Mouse (Mus musculus): ENCODE results near the gene Hic1. TPM values are rescaled to one million over a fixed set of nuclear protein-coding genes. Genes with fewer than 3 reads are reported as not detected.

Hic1 gene
- polyA plus RNA-seq, 1 experiment from 2014 or later: 3.6 TPM

GRCm38 (mm10) chr11:75131300-75131699 lies 38.0 kb downstream of the Hic1 start:
- 82% methylated on average over 4 of the region's 4 CpGs for WGBS
- Histone ChIP-seq H3K9ac (replicated peaks; ENCODE audit: low read length) (no peak overlapping the region), H3K9me3 (replicated peaks; ENCODE audit: control insufficient read depth, low read length) (no peaks in the 10 kb centered on the region), H3K4me3 (ENCODE audit: low read depth, low read length) (no peak overlapping the region), H3K4me1 (ENCODE audit: control insufficient read depth, insufficient read depth, low read length) (no peaks in the 10 kb centered on the region; the same call in 1 of the 2 replicates), H3K27me3 (ENCODE audit: control insufficient read depth, insufficient read depth, low read length) (no peaks in the 10 kb centered on the region), H3K27ac (replicated peaks; ENCODE audit: low read depth, low read length) (no peak overlapping the region), H3K4me2 (ENCODE audit: low read depth, low read length) (no peak overlapping the region), H3K36me3 (replicated peaks; ENCODE audit: control insufficient read depth, insufficient read depth, low read depth, low read length) (no peaks in the 10 kb centered on the region)
- DNase-seq (ENCODE audit: low spot score): no peak
- no peak for ATAC-seq (replicated peaks; ENCODE audit: insufficient number of reproducible peaks, low FRiP score, low TSS enrichment, low read depth)

DNA sequence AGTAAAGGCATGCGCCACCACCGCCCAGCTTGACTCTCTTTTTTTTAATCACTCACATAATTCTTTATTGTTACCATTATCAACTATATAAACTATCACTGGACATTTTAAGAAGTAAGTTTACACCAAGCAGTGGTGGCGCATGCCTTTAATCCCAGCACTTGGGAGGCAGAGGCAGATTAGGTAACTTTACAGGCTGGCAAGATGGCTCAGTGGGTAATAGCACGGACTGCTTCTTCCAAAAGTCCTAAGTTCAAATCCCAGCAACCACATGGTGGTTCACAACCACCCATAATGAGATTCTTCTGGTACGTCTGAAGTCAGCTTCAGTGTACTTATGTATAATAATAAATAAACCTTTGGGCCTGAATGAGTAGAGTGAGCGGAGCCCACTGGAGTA lies 39.8 kb downstream of the Hic1 start:
- H3K4me2 ChIP-seq (ENCODE audit: low read depth, low read length): no peak overlapping the region
- DNase-seq (ENCODE audit: low spot score): no peak
- no peak overlapping the region for H3K4me3 ChIP-seq (ENCODE audit: low read depth, low read length)
- H3K9ac ChIP-seq (replicated peaks; ENCODE audit: low read length): no peak overlapping the region
- H3K9me3 ChIP-seq (replicated peaks; ENCODE audit: control insufficient read depth, low read length): no peaks in the 10 kb centered on the region
- no peaks in the 10 kb centered on the region for H3K36me3 ChIP-seq (replicated peaks; ENCODE audit: control insufficient read depth, insufficient read depth, low read depth, low read length)
- ATAC-seq (replicated peaks; ENCODE audit: insufficient number of reproducible peaks, low FRiP score, low TSS enrichment, low read depth): no peak
- no peaks in the 10 kb centered on the region for H3K27me3 ChIP-seq (ENCODE audit: control insufficient read depth, insufficient read depth, low read length)
- 96% methylated on average over 6 of the region's 6 CpGs for WGBS
- H3K27ac ChIP-seq (replicated peaks; ENCODE audit: low read depth, low read length): no peak overlapping the region
- no peaks in the 10 kb centered on the region; the same call in 1 of the 2 replicates for H3K4me1 ChIP-seq (ENCODE audit: control insufficient read depth, insufficient read depth, low read length)

- H3K36me3 ChIP-seq (replicated peaks; ENCODE audit: control insufficient read depth, insufficient read depth, low read depth, low read length): no peaks in the 10 kb centered on the region
- H3K4me2 ChIP-seq (ENCODE audit: low read depth, low read length): no peak overlapping the region
- H3K27ac ChIP-seq (replicated peaks; ENCODE audit: low read depth, low read length): no peak overlapping the region
- DNase-seq (ENCODE audit: low spot score): no peak
- H3K9me3 ChIP-seq (replicated peaks; ENCODE audit: control insufficient read depth, low read length): no peaks in the 10 kb centered on the region
- WGBS: 88% methylated on average over 3 of the region's 3 CpGs
- no peaks in the 10 kb centered on the region for H3K4me1 ChIP-seq (ENCODE audit: control insufficient read depth, insufficient read depth, low read length)
- H3K27me3 ChIP-seq (ENCODE audit: control insufficient read depth, insufficient read depth, low read length): no peaks in the 10 kb centered on the region
- H3K9ac ChIP-seq (replicated peaks; ENCODE audit: low read length): no peak overlapping the region
- no peak overlapping the region for H3K4me3 ChIP-seq (ENCODE audit: low read depth, low read length)
- ATAC-seq (replicated peaks; ENCODE audit: insufficient number of reproducible peaks, low FRiP score, low TSS enrichment, low read depth): no peak
These were observed 42.9 kb downstream of the Hic1 start for GRCm38 (mm10) chr11:75126384-75126783.

DNA sequence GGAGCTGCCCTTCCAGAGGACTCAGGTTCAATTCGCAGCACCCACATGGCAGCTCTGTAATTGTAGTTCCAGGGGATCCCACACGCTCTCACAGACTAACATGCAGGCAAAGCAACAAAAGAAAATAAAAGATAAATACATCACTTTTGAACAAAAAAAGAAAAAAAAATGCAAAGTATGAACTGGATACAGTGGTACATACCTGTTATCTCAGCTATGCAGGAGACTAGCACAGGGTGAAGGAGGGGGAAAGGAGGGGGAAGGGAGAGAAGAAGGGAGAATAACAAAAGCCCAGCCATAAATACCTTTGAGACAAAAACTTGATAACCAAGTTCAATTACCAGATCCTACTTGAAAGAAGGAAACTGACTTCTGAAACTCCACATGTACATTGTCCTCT lies 44.9 kb downstream of the Hic1 start:
- WGBS: 93% methylated on average over 2 of the region's 2 CpGs
- H3K36me3 ChIP-seq (replicated peaks; ENCODE audit: control insufficient read depth, insufficient read depth, low read depth, low read length): no peaks in the 10 kb centered on the region
- no peak for ATAC-seq (replicated peaks; ENCODE audit: insufficient number of reproducible peaks, low FRiP score, low TSS enrichment, low read depth)
- no peak overlapping the region for H3K4me3 ChIP-seq (ENCODE audit: low read depth, low read length)
- no peak overlapping the region for H3K27ac ChIP-seq (replicated peaks; ENCODE audit: low read depth, low read length)
- DNase-seq (ENCODE audit: low spot score): no peak
- H3K4me1 ChIP-seq (ENCODE audit: control insufficient read depth, insufficient read depth, low read length): no peaks in the 10 kb centered on the region
- no peak overlapping the region for H3K4me2 ChIP-seq (ENCODE audit: low read depth, low read length)
- H3K9ac ChIP-seq (replicated peaks; ENCODE audit: low read length): no peak overlapping the region
- H3K27me3 ChIP-seq (ENCODE audit: control insufficient read depth, insufficient read depth, low read length): no peaks in the 10 kb centered on the region
- H3K9me3 ChIP-seq (replicated peaks; ENCODE audit: control insufficient read depth, low read length): no peaks in the 10 kb centered on the region

DNA sequence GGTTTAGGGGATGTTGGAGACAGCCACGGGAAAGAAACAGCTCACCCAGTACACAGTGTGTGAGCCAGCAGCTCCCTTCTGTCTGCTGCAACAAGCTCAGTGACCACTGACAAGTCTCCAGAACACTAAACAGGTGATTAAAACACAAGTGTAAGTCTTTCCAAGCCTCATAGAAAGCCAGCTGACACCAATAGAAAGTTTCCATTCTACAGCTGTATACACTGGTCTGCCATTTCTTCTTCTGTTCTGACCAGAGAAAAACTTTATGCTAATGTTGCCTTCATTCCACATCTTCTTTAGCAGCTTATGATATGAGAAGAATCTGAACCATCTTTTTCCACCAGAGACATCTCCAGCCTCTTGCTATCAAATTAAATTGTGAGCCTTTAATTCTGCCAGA lies 48.0 kb downstream of the Hic1 start:
- no peaks in the 10 kb centered on the region for H3K4me1 ChIP-seq (ENCODE audit: control insufficient read depth, insufficient read depth, low read length)
- ATAC-seq (replicated peaks; ENCODE audit: insufficient number of reproducible peaks, low FRiP score, low TSS enrichment, low read depth) (no peak), DNase-seq (ENCODE audit: low spot score) (no peak)
- H3K9ac ChIP-seq (replicated peaks; ENCODE audit: low read length): no peak overlapping the region
- H3K4me3 ChIP-seq (ENCODE audit: low read depth, low read length): no peak overlapping the region
- no peaks in the 10 kb centered on the region for H3K27me3 ChIP-seq (ENCODE audit: control insufficient read depth, insufficient read depth, low read length)
- H3K36me3 ChIP-seq (replicated peaks; ENCODE audit: control insufficient read depth, insufficient read depth, low read depth, low read length): no peaks in the 10 kb centered on the region
- WGBS: 78% methylated on average over 1 of the region's 1 CpGs
- H3K9me3 ChIP-seq (replicated peaks; ENCODE audit: control insufficient read depth, low read length): no peaks in the 10 kb centered on the region
- no peak overlapping the region for H3K27ac ChIP-seq (replicated peaks; ENCODE audit: low read depth, low read length)
- H3K4me2 ChIP-seq (ENCODE audit: low read depth, low read length): no peak overlapping the region

GRCm38 (mm10) chr11:75119841-75120240 lies 49.5 kb downstream of the Hic1 start:
- Histone ChIP-seq H3K4me1 (ENCODE audit: control insufficient read depth, insufficient read depth, low read length) (no peaks in the 10 kb centered on the region), H3K4me2 (ENCODE audit: low read depth, low read length) (no peak overlapping the region), H3K36me3 (replicated peaks; ENCODE audit: control insufficient read depth, insufficient read depth, low read depth, low read length) (no peaks in the 10 kb centered on the region), H3K4me3 (ENCODE audit: low read depth, low read length) (no peak overlapping the region), H3K9ac (replicated peaks; ENCODE audit: low read length) (no peak overlapping the region), H3K27ac (replicated peaks; ENCODE audit: low read depth, low read length) (no peak overlapping the region), H3K9me3 (replicated peaks; ENCODE audit: control insufficient read depth, low read length) (no peaks in the 10 kb centered on the region), H3K27me3 (ENCODE audit: control insufficient read depth, insufficient read depth, low read length) (no peaks in the 10 kb centered on the region)
- ATAC-seq (replicated peaks; ENCODE audit: insufficient number of reproducible peaks, low FRiP score, low TSS enrichment, low read depth) (no peak), DNase-seq (ENCODE audit: low spot score) (no peak)
- WGBS: 78% methylated on average over 3 of the region's 3 CpGs

- H3K36me3 ChIP-seq (replicated peaks; ENCODE audit: control insufficient read depth, insufficient read depth, low read depth, low read length): no peaks in the 10 kb centered on the region
- WGBS: 88% methylated on average over 2 of the region's 2 CpGs
- H3K4me1 ChIP-seq (ENCODE audit: control insufficient read depth, insufficient read depth, low read length): no peaks in the 10 kb centered on the region
- no peaks in the 10 kb centered on the region for H3K9me3 ChIP-seq (replicated peaks; ENCODE audit: control insufficient read depth, low read length)
- no peak overlapping the region for H3K4me3 ChIP-seq (ENCODE audit: low read depth, low read length)
- H3K9ac ChIP-seq (replicated peaks; ENCODE audit: low read length): no peak overlapping the region
- no peak overlapping the region for H3K4me2 ChIP-seq (ENCODE audit: low read depth, low read length)
- H3K27me3 ChIP-seq (ENCODE audit: control insufficient read depth, insufficient read depth, low read length): no peaks in the 10 kb centered on the region
- ATAC-seq (replicated peaks; ENCODE audit: insufficient number of reproducible peaks, low FRiP score, low TSS enrichment, low read depth) (no peak), DNase-seq (ENCODE audit: low spot score) (no peak)
- H3K27ac ChIP-seq (replicated peaks; ENCODE audit: low read depth, low read length): no peak overlapping the region
These were observed 50.0 kb downstream of the Hic1 start for GRCm38 (mm10) chr11:75119298-75119697.

DNA sequence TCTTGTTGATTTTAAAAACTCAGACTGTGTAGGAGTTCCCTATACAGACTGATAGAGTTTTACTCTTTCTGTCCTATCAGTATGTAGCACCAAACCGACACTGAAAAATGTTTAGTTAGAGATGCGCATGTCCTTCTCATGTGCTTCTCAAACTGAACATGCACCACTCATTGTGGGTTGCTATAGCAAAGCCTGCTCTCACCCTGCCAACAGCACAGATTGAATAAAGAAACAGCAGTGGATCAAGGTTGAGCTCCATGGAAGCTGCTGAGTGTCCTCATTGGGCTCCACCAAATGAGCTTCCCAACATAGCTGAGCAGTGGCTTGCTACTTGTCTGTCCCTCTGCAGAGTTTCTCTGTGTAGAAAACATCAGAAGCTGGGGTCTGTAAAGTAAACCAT lies 51.2 kb downstream of the Hic1 start:
- no peak overlapping the region for H3K27ac ChIP-seq (replicated peaks; ENCODE audit: low read depth, low read length)
- no peaks in the 10 kb centered on the region for H3K4me1 ChIP-seq (ENCODE audit: control insufficient read depth, insufficient read depth, low read length)
- H3K9me3 ChIP-seq (replicated peaks; ENCODE audit: control insufficient read depth, low read length): no peaks in the 10 kb centered on the region
- ATAC-seq (replicated peaks; ENCODE audit: insufficient number of reproducible peaks, low FRiP score, low TSS enrichment, low read depth) (no peak), DNase-seq (ENCODE audit: low spot score) (no peak)
- no peak overlapping the region for H3K4me3 ChIP-seq (ENCODE audit: low read depth, low read length)
- H3K27me3 ChIP-seq (ENCODE audit: control insufficient read depth, insufficient read depth, low read length): no peaks in the 10 kb centered on the region
- WGBS: 94% methylated on average over 2 of the region's 2 CpGs
- no peak overlapping the region for H3K4me2 ChIP-seq (ENCODE audit: low read depth, low read length)
- H3K36me3 ChIP-seq (replicated peaks; ENCODE audit: control insufficient read depth, insufficient read depth, low read depth, low read length): no peaks in the 10 kb centered on the region
- no peak overlapping the region for H3K9ac ChIP-seq (replicated peaks; ENCODE audit: low read length)

Measured in embryonic facial prominence, embryonic 11.5 days (tissue).